Mouse (Mus musculus) cerebellum, postnatal 4 days (tissue): Measurements from ENCODE around the gene Ifna5.

Experiments used
- DNase-seq, 2 experiments: peaks; one replicate each; pipeline ENCODE4 v3.0.0; 2022; ENCODE audit warnings: low spot score in 2 of 2, mixed read lengths in 1 of 2

Ifna5 gene

DNA sequence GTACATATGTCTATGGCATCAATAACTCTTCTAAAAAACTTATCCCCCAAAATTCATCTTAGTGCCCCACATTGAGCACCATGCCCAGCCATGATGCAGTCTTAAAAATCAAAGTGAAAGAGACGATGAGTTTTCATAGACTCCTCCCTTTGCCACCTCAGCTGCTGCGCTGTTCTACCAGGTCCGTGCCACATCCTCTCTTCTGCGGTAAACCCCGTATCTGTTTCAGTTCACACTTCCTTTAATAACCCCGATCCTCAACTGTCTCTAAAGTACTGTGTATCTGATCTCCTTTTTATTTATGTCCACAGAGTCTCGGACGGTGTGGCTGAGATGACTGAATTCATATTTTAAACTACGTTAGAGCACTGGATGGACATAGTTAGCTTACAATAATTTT lies 29.3 kb downstream of the Ifna5 start:
- DNase-seq = no peak

DNA sequence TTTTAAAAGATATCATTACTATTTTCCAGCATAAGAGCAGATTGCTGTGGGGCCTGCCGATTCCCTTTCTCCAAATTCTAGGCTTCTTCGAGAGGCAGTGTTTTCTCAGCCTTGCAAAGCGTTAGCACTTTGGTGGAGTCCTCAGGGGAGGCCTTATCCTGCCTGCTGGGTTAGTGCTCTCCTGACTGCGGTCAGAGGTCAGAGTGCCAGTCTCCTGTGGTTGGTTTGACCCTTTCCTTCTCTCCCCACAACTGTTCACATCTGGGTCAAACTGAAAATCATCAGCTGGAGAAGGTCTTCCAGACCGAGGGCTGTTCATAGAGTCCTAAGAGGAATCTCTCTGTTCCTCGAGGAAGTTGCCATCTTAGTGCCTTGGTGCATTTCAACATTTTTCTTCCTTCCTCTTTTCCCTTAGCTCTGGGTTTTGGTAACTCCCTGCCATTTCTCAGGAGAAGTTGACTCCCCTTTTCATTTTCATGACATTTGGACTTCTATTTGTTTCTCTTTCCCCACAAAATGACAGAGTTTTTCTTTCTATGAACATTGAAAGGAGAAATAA lies 29.8 kb downstream of the Ifna5 start:
- DNase-seq = no peak

DNA sequence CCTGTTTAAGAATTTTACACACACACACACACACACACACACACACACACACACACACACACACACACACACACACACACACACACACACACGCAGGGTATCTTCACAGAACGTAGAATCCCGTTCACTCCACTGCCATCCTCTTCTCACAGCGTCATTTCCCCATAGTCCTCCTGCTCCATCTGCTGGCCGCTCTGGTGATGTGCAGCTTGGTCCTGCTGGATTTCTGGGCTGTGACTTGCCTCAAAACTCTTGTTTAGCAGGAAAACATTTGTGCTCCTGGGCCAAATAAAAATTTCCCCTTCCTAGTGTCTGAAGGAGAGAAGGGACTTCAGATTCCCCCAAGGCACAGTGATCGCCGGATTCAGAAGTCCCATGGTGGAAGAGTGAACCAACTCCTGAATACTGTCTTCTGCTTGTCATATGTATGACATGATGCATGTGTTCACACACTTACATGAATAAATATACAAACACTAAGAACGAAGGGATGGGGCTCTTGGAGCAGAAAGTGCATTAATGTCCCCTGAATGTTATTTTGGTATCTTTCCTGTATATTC lies 32.1 kb downstream of the Ifna5 start:
- peak; percentile 72 to 80 for DNase-seq

DNA sequence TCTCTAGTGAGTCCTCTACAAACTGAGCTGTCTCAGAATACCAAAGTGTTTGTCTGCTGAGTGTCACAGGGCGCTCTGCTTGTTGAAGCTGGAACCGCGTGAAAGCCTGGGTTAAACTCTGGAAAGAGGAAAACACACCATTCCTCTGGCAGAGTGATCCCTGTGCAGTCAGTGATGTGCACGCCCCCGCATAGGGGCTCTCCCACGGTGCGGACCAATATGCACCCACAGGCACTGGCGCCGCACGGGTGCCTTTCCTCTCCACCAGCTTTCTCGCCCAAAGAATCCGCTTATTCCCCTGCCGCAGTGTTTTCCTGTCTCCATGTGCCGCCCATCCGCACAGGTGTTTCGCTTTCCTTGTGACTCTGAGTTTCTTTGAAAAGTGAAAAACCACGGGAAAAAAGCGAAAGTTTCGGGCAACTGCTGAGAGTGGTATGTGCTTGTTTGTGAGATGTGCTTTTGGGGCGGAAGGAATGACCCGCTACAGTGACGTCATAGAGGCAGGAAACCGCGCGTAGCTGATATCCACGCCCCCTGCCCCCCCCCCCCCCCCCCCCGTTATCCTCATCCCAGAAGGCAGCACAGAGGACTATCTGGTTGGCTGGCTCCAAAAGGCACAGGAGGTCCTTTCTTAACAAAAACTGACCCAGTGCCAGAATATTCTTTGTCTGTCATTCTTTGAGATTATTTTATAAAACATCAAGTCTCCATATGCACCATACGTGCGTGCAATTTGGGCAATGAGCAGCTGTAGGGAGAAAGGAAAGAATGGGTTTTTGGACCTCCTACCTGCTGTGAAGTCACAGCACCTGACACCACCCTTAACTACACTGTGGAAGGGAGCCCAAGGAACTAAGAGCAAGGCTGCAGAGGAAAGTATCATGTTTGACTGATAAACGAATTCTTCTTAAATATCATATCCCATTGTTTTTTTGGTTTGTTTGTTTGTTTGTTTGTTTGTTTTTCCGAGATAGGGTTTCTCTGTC lies 32.9 kb downstream of the Ifna5 start:
- DNase-seq = peak in 1 of 2 experiments; percentile 22

DNA sequence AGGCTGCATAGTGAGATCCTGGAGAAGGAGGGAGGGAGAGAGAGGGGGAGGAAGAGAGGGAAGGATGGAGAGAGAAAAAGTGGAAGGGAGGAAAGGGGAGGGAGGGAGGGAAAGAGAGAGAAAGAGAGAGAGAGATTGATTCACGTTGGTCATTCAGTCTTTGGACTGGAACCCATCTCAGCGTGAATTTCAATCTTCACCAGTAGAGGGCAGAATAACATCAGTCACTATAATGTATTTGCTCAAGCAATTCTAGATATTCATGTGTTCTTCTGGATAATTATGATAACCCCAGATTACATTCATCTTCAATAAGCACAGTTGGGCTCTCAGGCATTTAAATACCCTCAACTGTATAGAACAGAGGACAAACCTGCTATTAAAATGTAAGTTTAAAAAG lies 37.4 kb downstream of the Ifna5 start:
- peak in 1 of 2 experiments; percentile 28 for DNase-seq

DNA sequence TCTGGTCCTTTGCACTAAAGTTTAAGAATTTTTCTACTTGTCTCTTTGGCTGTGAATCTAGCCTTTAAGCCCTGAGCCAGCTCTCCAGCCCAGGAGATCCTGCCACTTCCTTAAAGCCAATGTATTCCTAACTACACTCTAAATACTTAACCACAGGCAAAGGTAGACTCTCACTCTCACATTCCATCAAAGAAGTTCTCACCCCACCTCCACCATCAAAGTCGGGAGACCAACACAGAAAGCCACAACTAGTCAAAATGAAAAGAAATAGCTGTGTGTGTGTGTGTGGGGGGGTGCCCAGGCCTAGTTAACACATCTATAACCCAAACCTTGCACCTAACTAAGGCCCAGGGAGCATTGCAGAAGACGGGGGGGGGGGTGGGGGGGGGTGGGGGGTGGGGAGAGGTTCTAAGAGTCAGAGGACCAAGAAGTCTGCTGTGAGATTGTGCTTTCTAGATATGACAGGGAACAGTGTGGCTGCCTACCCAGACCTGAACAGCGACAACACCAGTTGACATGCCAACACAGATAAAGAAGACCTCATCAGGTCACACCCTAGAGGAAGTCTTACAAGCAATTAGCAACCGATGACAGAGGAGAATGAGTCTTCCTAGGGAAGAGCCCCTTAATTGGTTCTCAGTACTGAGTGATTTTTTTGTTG lies 40.2 kb downstream of the Ifna5 start:
- DNase-seq = no peak

DNA sequence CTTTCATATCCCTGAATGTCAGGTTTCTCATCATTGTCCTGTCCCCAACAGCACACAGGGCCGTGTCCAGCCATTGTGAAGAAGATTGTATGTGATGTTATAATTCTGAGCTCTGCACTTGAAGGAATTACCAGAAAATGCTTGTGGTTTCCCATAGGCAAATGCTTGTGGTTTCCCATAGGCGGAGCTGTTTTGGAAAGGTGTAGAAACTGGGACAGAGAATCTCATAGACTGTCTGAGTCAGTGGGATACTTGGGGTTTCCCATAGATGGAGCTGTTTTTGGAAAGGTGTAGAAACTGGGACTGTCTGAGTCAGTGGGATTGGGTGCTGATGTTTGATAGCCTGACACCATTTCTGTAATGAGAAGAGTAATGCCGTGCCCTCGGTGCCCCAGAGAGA lies 41.2 kb downstream of the Ifna5 start:
- no peak for DNase-seq

DNA sequence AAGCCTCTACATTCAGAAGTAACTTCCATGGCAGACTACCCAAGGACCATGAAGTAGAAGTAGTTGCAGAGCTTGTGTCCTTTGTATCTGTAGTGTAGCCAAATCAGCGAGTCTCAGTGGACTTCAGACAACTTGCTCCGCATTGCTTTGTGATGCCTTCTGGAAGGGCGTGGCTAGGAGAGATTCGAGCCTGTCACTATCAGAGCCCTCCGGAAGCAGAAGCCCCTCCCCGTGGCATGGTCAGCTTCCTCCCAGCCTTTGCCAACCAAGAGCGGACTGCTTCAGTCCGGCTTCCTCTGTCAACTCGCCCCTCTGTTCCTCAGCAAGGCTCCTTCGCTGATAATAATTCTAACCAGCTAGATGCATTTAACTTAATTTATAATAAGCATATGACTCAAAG lies 42.9 kb downstream of the Ifna5 start:
- no peak for DNase-seq

DNA sequence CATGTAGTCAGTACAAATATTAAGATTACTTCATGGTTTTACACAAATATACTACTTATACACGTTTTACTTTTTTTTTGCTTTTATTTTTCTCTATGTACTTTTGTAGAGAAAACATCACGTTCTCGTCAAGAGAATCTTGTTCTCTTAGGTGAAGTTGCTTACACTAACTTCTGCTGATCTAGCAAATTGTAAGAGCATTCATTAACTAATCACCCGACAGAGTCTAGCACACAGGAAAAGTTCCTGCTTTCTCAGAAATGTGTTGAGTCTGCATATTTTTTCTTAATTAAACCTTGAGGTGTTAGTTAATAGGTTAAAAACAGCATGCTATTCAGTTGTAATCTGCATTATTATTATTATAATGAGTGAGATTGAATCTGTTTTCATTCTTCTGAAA lies 43.4 kb downstream of the Ifna5 start:
- DNase-seq = no peak

DNA sequence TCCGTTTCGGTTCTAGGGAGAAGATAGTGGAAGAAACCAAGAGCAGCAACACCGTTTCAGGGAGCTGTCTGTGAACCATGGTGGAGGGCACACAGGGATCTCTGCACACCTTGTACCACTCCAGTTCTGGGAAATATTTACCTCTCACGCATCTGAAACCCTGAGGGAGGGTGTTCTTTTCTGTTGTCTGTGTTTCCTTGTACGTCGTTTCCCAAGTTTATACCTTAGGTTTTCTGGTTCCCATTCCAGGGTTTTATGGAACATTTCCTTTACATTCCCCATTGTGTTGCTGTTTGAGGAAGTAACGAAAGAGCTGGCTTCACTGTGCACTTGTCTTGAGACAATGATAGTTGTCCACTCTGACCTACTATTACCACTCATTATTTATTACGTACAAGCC lies 44.8 kb downstream of the Ifna5 start, which contains the start of gene Ifne:
Gene Ifne (minus strand): TSS at position 101 of the 400 bp plus-strand sequence.
- no peak for DNase-seq
